Mouse (Mus musculus): Measurements from ENCODE around the gene Maco1.

Gene Maco1

GRCm38 (mm10) chr4:134853259-134853636 is at the start of gene Maco1:
Gene Maco1 (minus strand): TSS chr4:134853345.
- DNase-seq (ENCODE audit: low spot score in 2 of 2) = peak; percentile 99

GRCm38 (mm10) chr4:134901126-134901525 is 48.0 kb upstream of the Maco1 start:
- DNase-seq (ENCODE audit: low spot score in 2 of 2) = no peak

GRCm38 (mm10) chr4:134897256-134897655 is 44.1 kb upstream of the Maco1 start:
- no peak for DNase-seq (ENCODE audit: low spot score in 2 of 2)

GRCm38 (mm10) chr4:134892096-134892495 is 39.0 kb upstream of the Maco1 start:
- DNase-seq (ENCODE audit: low spot score in 2 of 2) = no peak

- DNase-seq (ENCODE audit: low spot score in 2 of 2) = no peak
Observed at GRCm38 (mm10) chr4:134884364-134884763, 31.2 kb upstream of the Maco1 start.

- DNase-seq (ENCODE audit: low spot score in 2 of 2) = no peak
Observed at GRCm38 (mm10) chr4:134883808-134884207, 30.7 kb upstream of the Maco1 start.

- DNase-seq (ENCODE audit: low spot score in 2 of 2) = no peak
Observed at GRCm38 (mm10) chr4:134883266-134883665, 30.1 kb upstream of the Maco1 start.

- no peak for DNase-seq (ENCODE audit: low spot score in 2 of 2)
Observed at GRCm38 (mm10) chr4:134880041-134880440, 26.9 kb upstream of the Maco1 start.

GRCm38 (mm10) chr4:134879410-134879981 is 26.4 kb upstream of the Maco1 start:
- peak; percentile 49 to 79 for DNase-seq (ENCODE audit: low spot score in 2 of 2)

- no peak for DNase-seq (ENCODE audit: low spot score in 2 of 2)
Observed at GRCm38 (mm10) chr4:134876171-134876570, 23.0 kb upstream of the Maco1 start.

GRCm38 (mm10) chr4:134871950-134872349 is 18.8 kb upstream of the Maco1 start:
- DNase-seq (ENCODE audit: low spot score in 2 of 2) = no peak

GRCm38 (mm10) chr4:134871477-134871876 is 18.3 kb upstream of the Maco1 start:
- DNase-seq (ENCODE audit: low spot score in 2 of 2) = no peak

- no peak for DNase-seq (ENCODE audit: low spot score in 2 of 2)
Observed at GRCm38 (mm10) chr4:134869815-134870375, 16.8 kb upstream of the Maco1 start.

- DNase-seq (ENCODE audit: low spot score in 2 of 2) = no peak
Observed at GRCm38 (mm10) chr4:134869068-134869730, 16.1 kb upstream of the Maco1 start.

- DNase-seq (ENCODE audit: low spot score in 2 of 2) = no peak
Observed at GRCm38 (mm10) chr4:134868490-134868889, 15.3 kb upstream of the Maco1 start.

- no peak for DNase-seq (ENCODE audit: low spot score in 2 of 2)
Observed at GRCm38 (mm10) chr4:134868065-134868464, 14.9 kb upstream of the Maco1 start.

- DNase-seq (ENCODE audit: low spot score in 2 of 2) = no peak
Observed at GRCm38 (mm10) chr4:134867661-134868060, 14.5 kb upstream of the Maco1 start.

GRCm38 (mm10) chr4:134867213-134867612 is 14.1 kb upstream of the Maco1 start:
- no peak for DNase-seq (ENCODE audit: low spot score in 2 of 2)

- no peak for DNase-seq (ENCODE audit: low spot score in 2 of 2)
Observed at GRCm38 (mm10) chr4:134865789-134866188, 12.6 kb upstream of the Maco1 start.

- DNase-seq (ENCODE audit: low spot score in 2 of 2) = no peak
Observed at GRCm38 (mm10) chr4:134865340-134865739, 12.2 kb upstream of the Maco1 start.

GRCm38 (mm10) chr4:134863937-134864729 is 11.0 kb upstream of the Maco1 start, which contains the start of gene Rhd:
Gene Rhd (plus strand): TSS chr4:134864536.
- DNase-seq (ENCODE audit: low spot score in 2 of 2) = no peak

GRCm38 (mm10) chr4:134862996-134863395 is 9.9 kb upstream of the Maco1 start:
- no peak for DNase-seq (ENCODE audit: low spot score in 2 of 2)

Measured in urinary bladder, postnatal 4 days (tissue).